Mouse (Mus musculus): ENCODE measurements at regions not wholly inside any gene's neighbourhood (a gene's known extent, or its start where the extent isn't known, plus 50 kb on each side); places are given as distances from the start of the nearest gene placed in this dataset.
A peak's percentile ranks its signal among the peaks of the same experiment; 100 is the strongest.

DNA sequence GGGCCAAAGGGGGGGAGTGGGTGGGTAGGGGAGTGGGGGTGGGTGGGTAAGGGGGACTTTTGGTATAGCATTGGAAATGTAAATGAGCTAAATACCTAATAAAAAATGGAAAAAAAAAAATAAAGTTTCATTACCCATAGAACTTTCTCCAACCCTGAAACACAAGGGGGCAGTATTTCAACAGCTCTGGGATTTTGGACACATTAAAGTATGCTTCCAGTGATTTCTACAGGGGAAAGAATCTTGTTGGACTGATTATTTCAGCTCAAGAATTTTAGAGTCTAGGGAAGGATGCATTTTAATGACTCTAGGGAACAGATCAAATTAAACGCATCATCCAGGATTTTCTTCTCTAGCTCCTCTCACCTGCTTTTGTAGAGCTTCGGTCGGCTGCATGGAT lies 345.9 kb downstream of the Nrcam start:
- peak in 1 of 2 experiments; percentile 22 for DNase-seq (ENCODE audit: low spot score in 2 of 2)

DNA sequence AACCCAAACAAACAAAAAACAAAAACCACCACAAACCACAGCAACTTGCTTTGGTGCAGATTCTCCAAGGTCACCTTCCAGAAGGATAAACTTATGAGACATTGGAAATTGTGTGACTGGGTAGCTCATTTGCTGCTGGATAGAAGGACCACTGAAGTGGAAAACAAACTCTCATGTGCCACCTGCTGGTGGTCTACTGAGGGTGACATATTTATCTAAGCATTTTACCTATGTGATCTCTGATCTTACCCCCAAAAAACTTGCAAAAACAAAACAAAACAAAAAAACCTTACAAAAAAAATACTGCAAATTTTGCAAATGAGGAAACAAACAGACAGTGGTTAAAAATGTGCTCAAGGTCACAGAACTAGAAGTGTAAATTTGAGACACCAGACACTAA lies 346.3 kb downstream of the Nrcam start:
- DNase-seq (ENCODE audit: low spot score in 2 of 2): peak in 1 of 2 experiments; percentile 1

Measured in layer of hippocampus, postnatal 14 days (tissue).